Mouse (Mus musculus): ENCODE results near the gene Akap12. TPM values are rescaled to one million over a fixed set of nuclear protein-coding genes. Genes with fewer than 3 reads are reported as not detected.
A peak's percentile ranks its signal among the peaks of the same experiment; 100 is the strongest.

Akap12 gene
- polyA plus RNA-seq, 1 experiment from 2014 or later, result 32.5 TPM

DNA sequence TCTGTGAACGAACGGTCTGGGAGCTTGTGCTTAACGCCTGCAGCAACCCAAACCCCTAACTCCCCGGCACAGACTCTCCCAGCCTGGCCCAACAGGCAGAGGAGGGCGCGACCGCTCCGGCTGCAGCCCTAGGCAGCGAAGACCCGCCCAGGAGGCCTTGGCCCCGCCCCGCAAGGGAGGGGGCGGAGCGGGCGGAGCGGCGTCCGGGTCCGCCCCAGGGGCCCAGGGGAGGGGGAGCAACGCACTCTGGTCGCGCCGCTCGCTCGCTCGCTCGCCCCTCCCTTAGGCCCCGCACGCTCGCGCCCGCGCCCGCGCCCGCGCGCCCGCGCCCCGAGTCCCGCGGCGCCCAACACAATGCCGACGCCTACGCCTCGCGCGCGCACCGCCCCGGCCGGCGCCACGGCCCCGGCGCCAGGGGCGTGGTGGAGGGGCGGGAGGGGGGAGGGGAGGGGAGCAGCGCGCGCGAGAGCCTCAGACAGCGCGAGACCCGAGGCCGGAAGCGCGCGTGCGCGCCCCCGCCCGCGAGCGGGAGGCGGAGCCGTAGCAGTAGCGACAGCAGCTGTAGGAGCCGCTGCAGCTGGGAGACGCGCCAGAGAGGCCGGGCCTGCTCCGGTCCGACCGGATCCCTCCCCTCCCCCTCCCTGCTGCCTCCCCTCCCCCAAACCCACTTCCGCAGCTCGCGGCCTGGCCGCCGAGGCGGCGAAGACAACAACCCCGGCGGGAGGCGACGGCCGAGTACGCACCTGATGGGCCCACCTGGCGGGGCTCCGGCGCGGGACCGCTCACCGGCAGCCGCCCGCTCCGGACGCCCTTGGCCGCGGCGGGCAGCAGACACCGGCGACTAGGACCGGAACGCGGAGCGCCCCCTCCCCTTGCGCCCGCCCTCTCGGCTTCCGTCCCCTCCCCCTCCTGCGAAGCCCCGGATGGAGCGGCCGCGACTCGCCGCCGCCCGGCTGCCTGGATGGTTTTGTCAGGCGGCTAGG, 120.7 kb downstream of the Akap12 start:
- Histone ChIP-seq H3K9ac (ENCODE audit: low read depth, low read length) (peak overlapping the region; percentile 98), H3K4me2 (ENCODE audit: low read depth, low read length) (peak overlapping the region; percentile 84), H3K4me1 (ENCODE audit: control insufficient read depth, insufficient read depth, low read length) (peaks cover 32% of the 10 kb centered on the region), H3K27ac (ENCODE audit: low read length) (peak overlapping the region; percentile 99), H3K9me3 (ENCODE audit: control insufficient read depth, low read length) (no peaks in the 10 kb centered on the region), H3K27me3 (replicated peaks; ENCODE audit: control insufficient read depth, insufficient read depth, low read length) (no peaks in the 10 kb centered on the region), H3K36me3 (ENCODE audit: control insufficient read depth, insufficient read depth, low read length) (no peaks in the 10 kb centered on the region), H3K4me3 (ENCODE audit: low read length) (peak overlapping the region; percentile 93)
- ATAC-seq, result peak; percentile 92
- under 1% methylated on average over 51 of the region's 133 CpGs for WGBS

DNA sequence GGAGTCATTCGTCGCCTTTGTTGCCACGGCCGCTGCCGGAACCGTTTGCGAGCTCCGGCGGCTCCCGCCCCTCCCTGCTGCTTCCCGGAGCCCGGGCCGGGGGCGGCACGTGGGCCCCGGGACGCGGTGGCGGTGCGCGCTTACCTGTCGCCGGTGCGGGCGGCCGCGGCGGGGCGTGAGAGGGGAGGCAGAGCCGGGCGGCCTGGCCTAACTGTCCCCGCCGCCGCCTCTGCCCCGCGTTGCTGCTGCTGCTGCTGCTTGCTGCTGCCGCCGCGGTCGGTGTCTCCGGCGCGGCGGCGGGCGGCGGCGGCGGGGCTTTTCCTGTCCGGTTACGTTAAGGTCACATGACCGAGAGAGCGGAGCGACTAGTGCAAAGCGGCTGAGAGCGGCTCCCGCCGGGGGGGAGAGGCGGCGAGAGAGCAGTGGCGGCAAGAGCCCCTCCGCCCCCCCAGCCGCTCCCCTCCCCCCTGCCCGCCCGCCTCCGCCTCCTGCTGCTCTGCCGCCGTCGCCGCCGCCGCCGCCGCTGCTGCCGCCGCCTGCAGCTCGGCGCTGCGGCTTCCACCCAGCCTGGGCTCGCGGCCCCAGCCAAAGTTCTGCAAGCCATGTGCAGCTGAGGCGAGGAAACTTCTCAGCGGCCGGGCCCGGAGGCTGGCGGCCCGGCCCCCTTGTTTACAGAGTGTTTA, 121.7 kb downstream of the Akap12 start, which contains the start of gene Zbtb2:
TSS of gene Zbtb2 (minus strand) at position 408 of the 683 bp plus-strand sequence.
- Histone ChIP-seq H3K9me3 (ENCODE audit: control insufficient read depth, low read length) (no peaks in the 10 kb centered on the region), H3K27ac (ENCODE audit: low read length) (peak within 1 kb of the TSS; percentile 99), H3K27me3 (replicated peaks; ENCODE audit: control insufficient read depth, insufficient read depth, low read length) (no peaks in the 10 kb centered on the region), H3K4me2 (ENCODE audit: low read depth, low read length) (peak within 1 kb of the TSS; percentile 84), H3K36me3 (ENCODE audit: control insufficient read depth, insufficient read depth, low read length) (no peaks in the 10 kb centered on the region), H3K9ac (ENCODE audit: low read depth, low read length) (peak within 1 kb of the TSS; percentile 98), H3K4me3 (ENCODE audit: low read length) (peak within 1 kb of the TSS; percentile 93), H3K4me1 (ENCODE audit: control insufficient read depth, insufficient read depth, low read length) (peaks cover 31% of the 10 kb centered on the region)
- 0 out of 2 replicates have a peak, but pooled peaks have one; percentile 0 for ATAC-seq
- under 1% methylated on average over 62 of the region's 87 CpGs for WGBS

DNA sequence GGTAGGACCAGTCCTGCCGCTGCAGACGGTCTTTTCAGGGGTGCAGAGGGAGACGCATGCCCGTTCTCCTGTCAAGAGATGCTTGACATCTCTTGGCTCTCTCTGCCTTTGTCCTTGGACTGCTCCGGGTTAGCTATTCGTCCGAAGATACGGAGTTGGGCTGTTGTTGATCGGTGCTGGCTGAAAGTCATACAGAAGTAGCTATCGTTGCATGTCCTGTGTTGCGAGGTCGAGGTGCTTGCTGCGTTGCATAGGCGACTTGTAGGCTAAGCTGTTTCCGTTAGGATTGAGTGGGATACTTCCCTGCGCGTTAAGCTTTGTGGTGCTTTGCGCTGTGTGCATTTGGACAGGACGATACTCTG, 122.2 kb downstream of the Akap12 start:
- Histone ChIP-seq H3K27me3 (replicated peaks; ENCODE audit: control insufficient read depth, insufficient read depth, low read length) (no peaks in the 10 kb centered on the region), H3K27ac (ENCODE audit: low read length) (peak overlapping the region; percentile 99), H3K36me3 (ENCODE audit: control insufficient read depth, insufficient read depth, low read length) (no peaks in the 10 kb centered on the region), H3K4me1 (ENCODE audit: control insufficient read depth, insufficient read depth, low read length) (peaks cover 26% of the 10 kb centered on the region), H3K4me2 (ENCODE audit: low read depth, low read length) (peak overlapping the region; percentile 84), H3K9ac (ENCODE audit: low read depth, low read length) (peak overlapping the region; percentile 98), H3K9me3 (ENCODE audit: control insufficient read depth, low read length) (no peaks in the 10 kb centered on the region), H3K4me3 (ENCODE audit: low read length) (peak overlapping the region; percentile 93)
- WGBS, result under 1% methylated on average over 19 of the region's 19 CpGs
- no peak for ATAC-seq

DNA sequence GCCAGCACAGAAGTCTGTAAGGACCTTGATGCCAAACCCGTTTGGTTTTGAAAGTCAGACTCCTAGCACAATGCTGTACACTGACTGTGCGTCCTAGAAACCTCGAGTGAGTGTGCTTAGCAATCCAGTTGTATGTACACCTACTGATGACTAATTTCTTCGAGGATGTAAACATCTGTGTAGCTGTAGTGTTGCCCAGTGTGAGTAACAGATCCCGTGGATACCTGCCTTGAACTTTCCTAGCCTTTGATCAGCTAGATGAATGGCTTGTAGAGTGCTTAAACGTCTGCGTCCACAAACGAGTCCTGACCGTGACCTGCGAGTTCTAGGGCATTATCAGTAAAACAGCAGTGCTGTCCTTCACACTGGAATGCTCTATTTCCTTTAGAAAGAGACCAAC, 122.9 kb downstream of the Akap12 start:
- 14% methylated on average over 10 of the region's 10 CpGs for WGBS
- H3K9ac ChIP-seq (ENCODE audit: low read depth, low read length), result peak overlapping the region; percentile 98
- no peak overlapping the region for H3K27ac ChIP-seq (ENCODE audit: low read length)

DNA sequence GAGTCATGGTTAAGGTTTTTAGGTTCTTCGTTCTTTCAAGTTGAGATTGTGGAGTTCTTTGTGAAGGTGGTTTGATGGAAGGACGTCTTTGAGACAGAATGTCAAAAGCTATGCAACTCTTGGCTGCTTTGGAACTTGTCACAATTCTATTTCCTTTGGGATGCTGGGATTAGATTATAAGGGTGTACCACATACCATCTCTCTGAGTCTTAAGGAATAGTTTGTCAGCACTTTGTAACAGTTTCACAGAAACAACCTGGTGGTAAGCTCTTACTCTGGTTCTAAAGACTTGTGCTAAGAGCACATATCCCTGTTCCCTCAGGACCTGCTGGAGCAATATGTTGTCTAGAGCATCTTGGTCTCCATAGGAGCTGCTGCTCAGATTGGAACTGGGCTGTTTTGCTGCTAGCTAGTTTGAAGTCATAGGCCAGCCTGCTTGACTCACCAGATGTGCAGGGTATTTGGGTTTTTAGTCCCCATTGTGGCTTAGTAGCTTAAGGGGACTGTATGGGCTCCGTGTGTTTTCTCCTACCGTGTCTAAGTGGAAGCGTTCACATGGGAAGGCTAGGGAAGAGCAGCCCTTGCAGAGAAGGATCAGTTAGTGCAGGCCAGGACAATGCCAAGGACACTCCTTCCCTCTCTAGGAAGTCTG, 123.4 kb downstream of the Akap12 start:
- peaks cover 24% of the 10 kb centered on the region for H3K4me1 ChIP-seq (ENCODE audit: control insufficient read depth, insufficient read depth, low read length)
- H3K27ac ChIP-seq (ENCODE audit: low read length), result no peak overlapping the region
- no peaks in the 10 kb centered on the region for H3K36me3 ChIP-seq (ENCODE audit: control insufficient read depth, insufficient read depth, low read length)
- no peaks in the 10 kb centered on the region for H3K27me3 ChIP-seq (replicated peaks; ENCODE audit: control insufficient read depth, insufficient read depth, low read length)
- no peak for ATAC-seq
- no peaks in the 10 kb centered on the region for H3K9me3 ChIP-seq (ENCODE audit: control insufficient read depth, low read length)
- WGBS, result 56% methylated on average over 5 of the region's 5 CpGs
- H3K4me2 ChIP-seq (ENCODE audit: low read depth, low read length), result peak overlapping the region; percentile 84
- peak overlapping the region; percentile 98; the same call in 1 of the 2 replicates for H3K9ac ChIP-seq (ENCODE audit: low read depth, low read length)
- peak overlapping the region; percentile 93 for H3K4me3 ChIP-seq (ENCODE audit: low read length)

More for the DNA sequence above, 122.9 kb downstream of the Akap12 start:
- peaks cover 24% of the 10 kb centered on the region for H3K4me1 ChIP-seq (ENCODE audit: control insufficient read depth, insufficient read depth, low read length)
- no peaks in the 10 kb centered on the region for H3K27me3 ChIP-seq (replicated peaks; ENCODE audit: control insufficient read depth, insufficient read depth, low read length)
- H3K4me3 ChIP-seq (ENCODE audit: low read length), result peak overlapping the region; percentile 93
- peak overlapping the region; percentile 84 for H3K4me2 ChIP-seq (ENCODE audit: low read depth, low read length)
- H3K36me3 ChIP-seq (ENCODE audit: control insufficient read depth, insufficient read depth, low read length), result no peaks in the 10 kb centered on the region
- no peaks in the 10 kb centered on the region for H3K9me3 ChIP-seq (ENCODE audit: control insufficient read depth, low read length)
- no peak for ATAC-seq

DNA sequence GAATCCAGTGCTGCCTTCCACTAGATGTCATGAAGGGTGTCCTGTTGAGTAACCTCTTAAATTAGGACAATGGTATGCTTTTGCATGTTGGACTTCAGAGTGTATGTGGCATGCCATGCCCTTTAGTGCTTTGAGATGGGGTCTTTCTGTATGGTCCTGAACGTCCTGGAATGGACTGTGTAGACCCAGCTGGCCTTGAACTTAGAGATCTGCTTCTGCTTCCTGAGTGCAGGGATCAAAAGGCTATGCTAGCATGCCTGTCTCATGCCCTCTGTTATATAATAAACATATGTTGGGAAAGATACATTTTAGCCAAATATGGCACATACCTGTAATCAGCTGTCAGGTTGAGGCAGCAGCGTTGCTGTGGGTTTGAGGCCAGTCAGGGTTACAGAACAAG, 124.4 kb downstream of the Akap12 start:
- Histone ChIP-seq H3K9ac (ENCODE audit: low read depth, low read length) (no peak overlapping the region), H3K4me1 (ENCODE audit: control insufficient read depth, insufficient read depth, low read length) (peaks cover 24% of the 10 kb centered on the region), H3K9me3 (ENCODE audit: control insufficient read depth, low read length) (no peaks in the 10 kb centered on the region), H3K4me2 (ENCODE audit: low read depth, low read length) (no peak overlapping the region), H3K4me3 (ENCODE audit: low read length) (no peak overlapping the region), H3K27me3 (replicated peaks; ENCODE audit: control insufficient read depth, insufficient read depth, low read length) (no peaks in the 10 kb centered on the region), H3K27ac (ENCODE audit: low read length) (no peak overlapping the region), H3K36me3 (ENCODE audit: control insufficient read depth, insufficient read depth, low read length) (0 out of 2 replicates have a peak, but pooled peaks cover 5% of the 10 kb centered on the region)
- no peak for ATAC-seq
- WGBS, result 55% methylated on average over 2 of the region's 2 CpGs

DNA sequence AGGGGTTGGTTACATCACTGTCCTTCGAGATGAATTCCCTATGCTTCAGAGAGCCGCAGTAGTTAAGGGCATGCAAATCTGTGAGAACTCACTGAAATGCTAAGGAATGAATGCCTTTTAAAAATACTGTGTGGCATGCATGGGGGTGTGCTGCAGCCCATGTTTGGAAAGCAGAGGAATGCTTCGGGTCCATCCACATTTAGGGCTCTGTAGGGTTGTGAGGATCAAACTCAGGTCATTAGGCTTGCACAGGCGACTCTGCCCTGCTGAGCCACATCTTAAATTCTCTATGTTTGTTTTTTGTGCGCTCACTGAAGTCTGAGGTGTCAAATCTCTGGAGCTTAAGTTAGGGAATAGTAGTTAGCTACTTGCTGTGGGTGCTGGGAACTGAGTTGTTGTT, 124.9 kb downstream of the Akap12 start:
- H3K27ac ChIP-seq (ENCODE audit: low read length), result no peak overlapping the region
- no peaks in the 10 kb centered on the region for H3K9me3 ChIP-seq (ENCODE audit: control insufficient read depth, low read length)
- H3K27me3 ChIP-seq (replicated peaks; ENCODE audit: control insufficient read depth, insufficient read depth, low read length), result no peaks in the 10 kb centered on the region
- 0 out of 2 replicates have a peak, but pooled peaks cover 5% of the 10 kb centered on the region for H3K36me3 ChIP-seq (ENCODE audit: control insufficient read depth, insufficient read depth, low read length)
- H3K4me3 ChIP-seq (ENCODE audit: low read length), result no peak overlapping the region
- no peak for ATAC-seq
- H3K9ac ChIP-seq (ENCODE audit: low read depth, low read length), result no peak overlapping the region
- no peak overlapping the region for H3K4me2 ChIP-seq (ENCODE audit: low read depth, low read length)
- 65% methylated on average over 5 of the region's 5 CpGs for WGBS
- H3K4me1 ChIP-seq (ENCODE audit: control insufficient read depth, insufficient read depth, low read length), result peaks cover 24% of the 10 kb centered on the region

DNA sequence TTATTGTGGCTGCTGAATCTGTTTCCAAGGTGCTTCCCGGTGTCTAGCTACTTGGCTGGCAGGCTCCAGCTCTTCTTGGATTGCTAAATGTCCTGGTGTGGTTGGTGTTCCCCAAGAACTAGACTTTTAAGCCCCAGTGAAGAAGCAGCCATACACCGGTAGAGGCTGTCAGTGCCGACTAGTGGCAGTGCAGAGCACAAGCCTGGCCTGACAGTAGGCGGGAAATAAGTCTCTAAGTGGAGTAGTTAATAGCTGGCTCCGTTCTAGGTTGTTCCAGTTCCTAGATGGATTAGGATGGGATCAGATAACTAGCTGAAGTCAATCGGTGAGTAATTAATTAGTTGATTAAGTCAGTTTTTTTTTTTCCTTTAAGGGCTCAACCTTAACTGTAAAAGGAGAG, 125.7 kb downstream of the Akap12 start:
- ATAC-seq, result no peak
- Histone ChIP-seq H3K36me3 (ENCODE audit: control insufficient read depth, insufficient read depth, low read length) (0 out of 2 replicates have a peak, but pooled peaks cover 5% of the 10 kb centered on the region), H3K4me1 (ENCODE audit: control insufficient read depth, insufficient read depth, low read length) (peaks cover 24% of the 10 kb centered on the region), H3K9me3 (ENCODE audit: control insufficient read depth, low read length) (no peaks in the 10 kb centered on the region; the same call in 1 of the 2 replicates), H3K27ac (ENCODE audit: low read length) (no peak overlapping the region), H3K27me3 (replicated peaks; ENCODE audit: control insufficient read depth, insufficient read depth, low read length) (no peaks in the 10 kb centered on the region), H3K9ac (ENCODE audit: low read depth, low read length) (no peak overlapping the region), H3K4me2 (ENCODE audit: low read depth, low read length) (no peak overlapping the region), H3K4me3 (ENCODE audit: low read length) (no peak overlapping the region)
- WGBS, result 42% methylated on average over 6 of the region's 6 CpGs

DNA sequence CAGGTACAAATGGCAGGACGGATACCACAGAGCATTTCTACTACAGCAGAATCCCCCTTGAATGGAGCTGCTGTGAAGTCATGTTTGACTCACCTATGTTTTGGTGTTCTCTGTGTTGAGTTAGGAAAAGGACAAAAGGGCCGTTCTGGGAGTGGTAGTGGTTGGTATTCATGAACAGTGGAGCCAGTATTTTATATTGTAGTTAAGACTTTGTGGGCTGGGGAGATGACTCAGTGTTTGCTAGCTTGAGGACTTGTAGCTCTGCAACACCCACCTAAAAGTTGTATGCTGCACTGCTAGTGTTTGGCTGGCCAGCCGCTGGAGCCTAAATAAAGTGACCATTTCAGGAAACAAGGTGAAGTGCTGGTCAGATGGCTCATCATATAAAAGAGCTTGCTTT, 129.1 kb downstream of the Akap12 start:
- Histone ChIP-seq H3K27ac (ENCODE audit: low read length) (no peak overlapping the region), H3K9ac (ENCODE audit: low read depth, low read length) (no peak overlapping the region), H3K4me1 (ENCODE audit: control insufficient read depth, insufficient read depth, low read length) (peaks cover 10% of the 10 kb centered on the region; the same call in 1 of the 2 replicates), H3K4me2 (ENCODE audit: low read depth, low read length) (no peak overlapping the region), H3K9me3 (ENCODE audit: control insufficient read depth, low read length) (no peaks in the 10 kb centered on the region; the same call in 1 of the 2 replicates), H3K4me3 (ENCODE audit: low read length) (no peak overlapping the region), H3K36me3 (ENCODE audit: control insufficient read depth, insufficient read depth, low read length) (0 out of 2 replicates have a peak, but pooled peaks cover 5% of the 10 kb centered on the region), H3K27me3 (replicated peaks; ENCODE audit: control insufficient read depth, insufficient read depth, low read length) (no peaks in the 10 kb centered on the region)
- ATAC-seq, result no peak
- WGBS, result 90% methylated on average over 3 of the region's 3 CpGs
